Mouse (Mus musculus): ENCODE measurements around the gene Gm21876. TPM values are rescaled to one million over a fixed set of nuclear protein-coding genes. Genes with fewer than 3 reads are reported as not detected.
"Not testable (repeated sequence)": the region's sequence is repeated elsewhere in the genome, so short reads cannot be mapped to it uniquely, and the experiment has no call there.

Gene Gm21876
- total RNA-seq (2021), result not detected
- long read RNA-seq, experiment 1, result 0 reads
- long read RNA-seq, experiment 2, result 0 reads

DNA sequence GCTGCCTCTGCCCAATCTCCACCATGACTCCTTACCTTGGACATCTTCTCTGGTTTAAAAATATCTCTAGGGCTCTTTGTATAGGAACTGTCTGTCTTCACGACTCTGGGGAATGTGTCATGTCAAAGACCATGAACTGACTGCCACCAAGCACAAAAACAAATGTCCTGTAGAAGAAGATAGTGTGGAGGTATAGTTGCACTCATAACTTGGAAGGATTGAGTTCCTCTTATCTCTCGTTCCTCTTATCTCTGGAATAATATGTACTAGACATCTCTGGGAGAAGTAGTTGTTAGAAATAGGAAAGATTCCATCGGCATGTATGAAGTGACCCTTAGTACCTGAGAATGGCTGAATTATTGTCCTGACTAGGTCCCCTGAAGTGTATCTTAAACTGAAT is at the start of gene Gm21876:
TSS of gene Gm21876 (minus strand) at position 101 of the 400 bp plus-strand sequence.
- no peak for DNase-seq

- DNase-seq, result no peak
Observed at GRCm38 (mm10) chrX:21220422-21220821, 45.0 kb upstream of the Gm21876 start.

GRCm38 (mm10) chrX:21146675-21147074 is 28.8 kb downstream of the Gm21876 start:
- DNase-seq, result not testable (repeated sequence)

Other genes with a start within 250 kb of the Gm21876 start
- gene Cfp, start 244.1 kb downstream of the Gm21876 start, total RNA-seq (2021), result 10 to 100 TPM in 1 of 2 experiments, 1 to 10 TPM in 1; 7.0 to 13.7 TPM
- 10 to 100 TPM; 12.2 to 14.9 TPM for gene Elk1, start 225.0 kb downstream of the Gm21876 start, total RNA-seq (2021)
- gene Uxt, start 213.6 kb downstream of the Gm21876 start, total RNA-seq (2021), result 10 to 100 TPM; 35.2 to 39.3 TPM
- 1 to 10 TPM; 6.8 to 7.9 TPM for gene Zfp182, start 113.3 kb downstream of the Gm21876 start, total RNA-seq (2021)
- not detected for gene Spaca5, start 107.2 kb downstream of the Gm21876 start, total RNA-seq (2021)
- 1 to 10 TPM; 1.3 to 2.0 TPM for gene Zfp300, start 86.1 kb downstream of the Gm21876 start, total RNA-seq (2021)
- not detected for gene Ssxa1, start 59.8 kb downstream of the Gm21876 start, total RNA-seq (2021)

Data from adrenal gland, postnatal 36 days (tissue).